Mouse (Mus musculus): ENCODE measurements at regions not wholly inside any gene's neighbourhood (a gene's known extent, or its start where the extent isn't known, plus 50 kb on each side); places are given as distances from the start of the nearest gene placed in this dataset.

DNA sequence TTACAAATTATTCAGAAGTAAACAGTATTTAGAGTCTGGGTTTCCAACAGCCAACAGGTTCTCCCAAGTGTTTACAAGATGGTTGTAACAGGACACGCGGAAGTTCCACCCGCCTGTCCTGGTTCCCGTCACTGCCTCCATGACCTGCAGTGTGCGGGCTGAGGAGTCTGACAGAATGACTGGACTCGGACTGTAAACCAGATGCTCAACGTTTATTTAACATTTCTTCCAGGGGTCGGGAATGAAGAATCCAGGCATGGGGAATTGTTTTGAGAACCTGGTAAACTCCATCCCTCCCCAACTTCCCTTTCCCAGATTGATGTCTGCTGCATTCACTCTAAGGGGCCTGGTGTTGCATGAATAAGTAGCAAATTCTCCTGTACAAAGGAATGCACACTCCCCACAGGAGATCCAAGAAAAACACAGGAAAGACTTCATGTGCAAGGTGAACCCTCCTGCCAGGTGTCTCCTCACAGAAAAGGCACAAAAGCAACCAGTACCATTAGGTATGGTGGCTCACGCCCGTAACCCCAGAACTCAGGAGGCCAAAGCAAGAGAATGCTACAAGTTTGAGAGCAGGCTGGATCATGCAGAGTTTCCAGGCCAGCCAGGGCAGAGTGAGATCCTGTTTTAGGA, 151.1 kb upstream of the Irf2bp2 start:
- no peak for TF ChIP-seq TAL1 (IDR thresholded peaks at IDR 0.05; ENCODE audit: low read length)
- TF ChIP-seq GATA1 (IDR thresholded peaks at IDR 0.05; ENCODE audit: low read length), result no peak
